Mouse (Mus musculus): ENCODE results near the gene Vav1. TPM values are rescaled to one million over a fixed set of nuclear protein-coding genes. Genes with fewer than 3 reads are reported as not detected.
A peak's percentile ranks its signal among the peaks of the same experiment; 100 is the strongest.
"Not testable (repeated sequence)": the region's sequence is repeated elsewhere in the genome, so short reads cannot be mapped to it uniquely, and the experiment has no call there.

The Vav1 gene
- polyA plus RNA-seq, 1 experiment: 0.79 TPM

DNA sequence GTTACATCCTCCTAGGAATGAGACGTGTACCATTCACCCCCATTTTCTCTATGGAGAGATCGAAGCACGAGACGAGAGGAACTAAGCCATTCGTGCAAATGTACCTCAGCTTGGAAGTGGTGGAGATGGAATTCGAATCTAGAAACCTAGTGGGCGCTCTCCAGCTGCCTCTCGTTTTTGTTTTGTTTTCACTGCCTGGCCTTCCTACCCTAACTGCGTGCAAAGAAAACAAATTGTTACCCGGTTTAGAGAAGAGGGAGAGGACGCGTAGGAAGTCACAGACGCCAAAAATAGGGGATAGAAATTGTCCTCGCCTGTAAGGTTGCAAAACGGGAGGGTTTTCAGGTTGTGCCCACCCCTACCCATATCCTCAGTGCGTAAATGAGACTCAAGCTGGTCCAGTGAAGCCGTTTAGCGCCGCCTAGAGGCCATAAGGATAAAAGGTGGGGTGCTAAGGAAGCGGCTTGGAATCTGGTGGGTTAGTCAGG, 2.2 kb upstream of the Vav1 start:
- Histone ChIP-seq H3K4me1 (ENCODE audit: control insufficient read depth, insufficient read depth, low read length) (no peaks in the 10 kb centered on the region; the same call in 1 of the 2 replicates), H3K27ac (ENCODE audit: insufficient read depth, low read length) (0 out of 2 replicates have a peak overlapping the region, but pooled peaks have one; percentile 18), H3K4me3 (ENCODE audit: insufficient read depth, low read length) (peak overlapping the region; percentile 70)
- TF ChIP-seq POLR2A (IDR thresholded peaks at IDR 0.05; ENCODE audit: low read depth, low read length): no peak
- peak; percentile 73; the same call in 1 of the 2 replicates for TF ChIP-seq CTCF (IDR thresholded peaks at IDR 0.05; ENCODE audit: borderline replicate concordance, insufficient read depth, low read length)

DNA sequence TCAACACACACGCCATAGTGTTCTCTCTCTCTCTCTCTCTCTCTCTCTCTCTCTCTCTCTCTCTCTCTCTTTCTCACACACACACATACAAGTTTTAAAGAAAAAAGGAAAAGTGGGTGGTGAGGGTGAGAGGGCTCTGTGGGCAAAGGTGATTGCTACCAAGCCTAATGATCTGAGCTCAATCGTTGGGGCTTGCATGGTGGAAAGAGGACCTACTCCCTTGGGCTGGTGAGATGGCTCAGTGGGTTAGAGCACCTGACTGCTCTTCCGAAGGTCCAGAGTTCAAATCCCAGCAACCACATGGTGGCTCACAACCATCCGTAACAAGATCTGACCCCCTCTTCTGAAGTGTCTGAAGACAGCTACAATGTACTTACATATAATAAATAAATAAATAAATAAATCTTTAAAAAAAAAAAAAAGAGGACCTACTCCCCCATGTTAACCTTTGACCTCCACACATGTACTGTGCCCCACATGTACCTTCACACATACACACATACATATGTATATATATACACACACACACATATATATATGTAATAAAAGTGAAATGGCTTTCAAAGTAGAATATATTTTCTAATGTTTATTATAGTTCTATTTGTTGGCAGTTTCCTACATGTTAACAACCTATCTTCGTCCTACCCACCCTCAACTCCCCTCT, 1.2 kb upstream of the Vav1 start:
- H3K27ac ChIP-seq (ENCODE audit: insufficient read depth, low read length); H3K4me1 ChIP-seq (ENCODE audit: control insufficient read depth, insufficient read depth, low read length); H3K4me3 ChIP-seq (ENCODE audit: insufficient read depth, low read length): not testable (repeated sequence)

DNA sequence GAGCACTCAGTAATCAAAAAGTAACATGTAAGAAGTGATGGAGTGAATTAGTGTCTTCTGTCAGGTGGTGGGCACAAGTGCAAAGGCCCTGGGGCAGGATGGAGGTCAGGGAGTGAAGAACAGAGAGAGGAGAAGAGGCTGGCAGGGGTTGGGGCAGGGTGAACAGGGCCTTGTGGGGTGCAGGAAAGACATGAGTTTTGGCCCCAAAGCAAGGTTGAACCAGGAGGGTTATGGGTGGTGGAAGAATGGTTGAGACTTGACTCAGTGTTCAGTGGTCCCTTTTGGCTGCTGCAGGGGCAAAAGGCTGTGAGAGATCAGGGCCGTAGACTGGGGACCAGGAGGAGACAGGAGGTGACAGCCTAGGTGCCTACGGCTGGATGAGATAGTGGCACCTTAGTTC, 363 bp upstream of the Vav1 start:
- Histone ChIP-seq H3K4me1 (ENCODE audit: control insufficient read depth, insufficient read depth, low read length) (no peaks in the 10 kb centered on the region; the same call in 1 of the 2 replicates), H3K27ac (ENCODE audit: insufficient read depth, low read length) (no peak overlapping the region), H3K4me3 (ENCODE audit: insufficient read depth, low read length) (no peak overlapping the region)
- no peak for TF ChIP-seq POLR2A (IDR thresholded peaks at IDR 0.05; ENCODE audit: low read depth, low read length)

DNA sequence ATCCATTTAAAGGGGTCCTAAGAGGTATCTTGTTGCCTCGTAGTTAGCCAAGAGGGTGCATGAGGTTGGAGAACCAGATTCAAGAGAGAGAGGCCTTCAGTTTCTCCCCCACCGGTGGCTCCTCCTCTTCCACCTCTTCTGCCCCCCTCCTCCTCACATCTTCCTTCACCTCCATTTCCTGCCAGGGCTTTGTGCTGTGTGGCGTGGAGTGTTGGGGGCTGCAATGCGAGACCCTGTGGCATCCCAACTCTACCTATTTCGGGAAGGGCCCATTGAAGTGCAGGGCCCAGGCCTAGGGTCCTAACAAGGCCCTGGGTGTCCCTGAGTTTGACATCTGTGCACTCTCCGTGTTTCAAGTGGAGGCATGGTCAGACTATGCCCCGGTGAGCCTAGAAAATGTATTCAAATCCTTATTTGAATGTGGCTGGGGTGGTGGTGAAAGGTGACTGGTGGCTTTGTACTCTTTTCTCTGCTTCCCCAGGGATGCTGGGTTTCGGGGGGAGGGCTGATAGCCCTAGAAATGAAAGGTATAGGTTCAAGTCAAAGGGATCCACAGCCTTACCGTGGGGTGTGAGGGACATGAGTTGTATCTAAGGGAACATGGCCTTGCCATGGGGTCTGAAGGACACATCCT, 808 bp downstream of the Vav1 start:
- no peak for TF ChIP-seq CTCF (IDR thresholded peaks at IDR 0.05; ENCODE audit: borderline replicate concordance, insufficient read depth, low read length)
- TF ChIP-seq POLR2A (IDR thresholded peaks at IDR 0.05; ENCODE audit: low read depth, low read length): no peak

DNA sequence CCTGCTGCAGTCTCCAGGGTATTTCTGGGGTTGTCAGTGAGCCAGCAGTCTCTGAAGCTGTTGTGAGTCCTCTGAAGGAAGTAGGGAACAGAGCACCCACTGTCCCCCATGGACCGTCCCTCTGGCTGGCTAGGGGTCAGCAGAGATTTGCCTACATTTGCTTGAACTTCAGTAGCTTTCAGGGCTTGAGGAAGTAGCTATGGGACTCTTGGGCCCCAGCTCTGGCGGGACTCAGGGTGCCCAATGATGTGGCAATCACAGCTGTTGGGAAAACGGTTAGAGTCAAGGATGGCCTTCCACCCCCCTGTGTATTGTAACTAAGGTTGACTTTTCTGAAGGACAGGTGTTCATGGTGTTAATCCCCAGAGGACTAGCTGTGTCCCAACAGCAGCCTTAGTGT, 1.5 kb downstream of the Vav1 start:
- TF ChIP-seq CTCF (IDR thresholded peaks at IDR 0.05; ENCODE audit: borderline replicate concordance, insufficient read depth, low read length): no peak
- no peak for TF ChIP-seq POLR2A (IDR thresholded peaks at IDR 0.05; ENCODE audit: low read depth, low read length)
- Histone ChIP-seq H3K4me3 (ENCODE audit: insufficient read depth, low read length) (no peak overlapping the region), H3K27ac (ENCODE audit: insufficient read depth, low read length) (no peak overlapping the region), H3K4me1 (ENCODE audit: control insufficient read depth, insufficient read depth, low read length) (no peaks in the 10 kb centered on the region)

More for the DNA sequence above, 808 bp downstream of the Vav1 start:
- no peaks in the 10 kb centered on the region for H3K4me1 ChIP-seq (ENCODE audit: control insufficient read depth, insufficient read depth, low read length)
- no peak overlapping the region for H3K27ac ChIP-seq (ENCODE audit: insufficient read depth, low read length)
- H3K4me3 ChIP-seq (ENCODE audit: insufficient read depth, low read length): no peak overlapping the region

DNA sequence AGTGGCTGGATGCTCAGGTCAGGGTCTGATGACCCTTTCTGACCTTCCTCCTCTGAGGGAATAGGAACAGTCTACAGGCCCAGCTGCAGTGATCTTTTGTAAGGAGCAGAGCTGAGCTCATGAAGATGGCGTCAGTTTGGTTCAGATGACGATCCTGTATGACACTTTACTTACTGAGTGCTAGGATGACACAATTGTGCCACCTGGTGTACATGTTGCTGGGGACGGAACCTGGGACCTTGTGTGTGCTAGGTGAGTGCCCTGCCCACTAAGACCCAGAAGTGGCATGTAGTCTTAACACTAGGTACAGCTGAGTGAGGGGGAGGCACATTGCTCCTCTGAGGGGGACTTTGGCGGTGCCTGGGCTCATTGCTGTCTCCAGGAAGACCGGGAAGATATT, 5.0 kb downstream of the Vav1 start:
- H3K4me1 ChIP-seq (ENCODE audit: control insufficient read depth, insufficient read depth, low read length): no peaks in the 10 kb centered on the region
- no peak overlapping the region for H3K27ac ChIP-seq (ENCODE audit: insufficient read depth, low read length)
- H3K4me3 ChIP-seq (ENCODE audit: insufficient read depth, low read length): no peak overlapping the region
- no peak for TF ChIP-seq CTCF (IDR thresholded peaks at IDR 0.05; ENCODE audit: borderline replicate concordance, insufficient read depth, low read length)
- TF ChIP-seq POLR2A (IDR thresholded peaks at IDR 0.05; ENCODE audit: low read depth, low read length): no peak

DNA sequence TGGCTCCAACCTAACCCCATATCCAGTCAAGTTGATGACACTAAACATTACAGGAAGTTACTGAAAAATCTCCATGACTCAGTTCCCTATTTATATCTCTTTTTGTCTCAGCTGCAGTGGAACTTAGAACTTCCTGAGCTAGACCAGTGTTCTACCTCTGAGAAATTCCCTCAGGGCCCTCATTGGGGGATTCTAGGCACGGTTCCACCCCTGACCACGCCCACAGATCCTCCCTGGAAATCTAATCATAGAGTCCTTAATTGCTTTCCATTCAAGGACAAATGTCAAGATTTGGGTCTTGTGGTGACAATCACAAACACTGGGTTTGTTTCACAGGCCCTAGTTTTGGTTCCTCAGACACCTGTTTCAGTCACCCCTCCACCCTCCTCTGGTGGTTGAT, 6.2 kb downstream of the Vav1 start:
- Histone ChIP-seq H3K4me1 (ENCODE audit: control insufficient read depth, insufficient read depth, low read length) (no peaks in the 10 kb centered on the region), H3K4me3 (ENCODE audit: insufficient read depth, low read length) (no peak overlapping the region), H3K27ac (ENCODE audit: insufficient read depth, low read length) (no peak overlapping the region)
- TF ChIP-seq POLR2A (IDR thresholded peaks at IDR 0.05; ENCODE audit: low read depth, low read length) (no peak), CTCF (IDR thresholded peaks at IDR 0.05; ENCODE audit: borderline replicate concordance, insufficient read depth, low read length) (no peak)

DNA sequence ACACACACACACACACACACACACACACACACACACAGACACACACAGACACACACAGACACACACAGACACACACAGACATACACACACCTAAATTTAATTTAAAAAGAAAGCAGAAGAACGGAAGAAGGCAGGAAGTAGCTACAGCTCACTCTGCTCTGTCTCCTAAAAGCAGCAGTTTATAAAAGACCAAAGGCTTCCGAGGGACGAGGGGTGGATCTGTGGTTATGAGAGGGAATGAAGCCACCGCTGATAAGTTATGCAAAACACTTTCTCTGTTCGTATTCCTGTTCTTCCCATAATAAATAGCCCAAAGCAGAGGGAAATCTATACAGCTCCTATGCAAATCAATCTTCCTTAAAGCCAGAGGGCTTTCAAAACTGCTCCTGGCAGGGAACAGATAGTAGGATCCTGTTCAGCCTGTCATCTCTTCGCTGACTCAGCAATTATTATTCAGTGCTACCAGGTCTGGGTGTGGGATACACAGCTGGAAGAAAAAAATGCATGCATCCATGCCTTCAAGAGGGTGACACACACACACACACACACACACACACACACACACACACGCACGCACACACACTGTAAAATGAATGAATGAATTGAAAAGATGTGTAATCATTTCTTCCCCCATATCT, 7.9 kb downstream of the Vav1 start:
- H3K27ac ChIP-seq (ENCODE audit: insufficient read depth, low read length): no peak overlapping the region
- H3K4me3 ChIP-seq (ENCODE audit: insufficient read depth, low read length): no peak overlapping the region
- no peaks in the 10 kb centered on the region for H3K4me1 ChIP-seq (ENCODE audit: control insufficient read depth, insufficient read depth, low read length)
- no peak for TF ChIP-seq POLR2A (IDR thresholded peaks at IDR 0.05; ENCODE audit: low read depth, low read length)
- TF ChIP-seq CTCF (IDR thresholded peaks at IDR 0.05; ENCODE audit: borderline replicate concordance, insufficient read depth, low read length): no peak

DNA sequence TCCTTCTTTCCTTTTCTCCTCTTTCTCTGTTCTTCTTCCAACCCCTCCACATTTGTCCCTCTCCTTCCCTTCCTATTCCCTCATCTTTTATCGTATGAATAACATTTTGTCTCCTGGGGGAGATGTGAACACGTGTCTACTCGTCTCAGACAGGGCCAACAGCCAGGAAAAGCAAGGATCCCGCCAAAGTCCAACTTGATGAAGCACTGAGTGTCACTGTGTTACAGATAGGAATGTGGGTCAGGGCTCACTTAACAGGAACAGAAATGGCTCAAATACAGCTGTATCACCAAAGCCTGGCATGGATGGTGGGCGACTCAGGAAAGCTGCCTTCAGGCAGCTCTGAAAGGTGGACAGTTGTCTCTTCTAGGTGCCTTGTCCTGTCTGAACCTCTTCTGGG, 10.4 kb downstream of the Vav1 start:
- Histone ChIP-seq H3K4me3 (ENCODE audit: insufficient read depth, low read length) (no peak overlapping the region), H3K27ac (ENCODE audit: insufficient read depth, low read length) (no peak overlapping the region), H3K4me1 (ENCODE audit: control insufficient read depth, insufficient read depth, low read length) (no peaks in the 10 kb centered on the region)
- TF ChIP-seq CTCF (IDR thresholded peaks at IDR 0.05; ENCODE audit: borderline replicate concordance, insufficient read depth, low read length): no peak
- TF ChIP-seq POLR2A (IDR thresholded peaks at IDR 0.05; ENCODE audit: low read depth, low read length): no peak

DNA sequence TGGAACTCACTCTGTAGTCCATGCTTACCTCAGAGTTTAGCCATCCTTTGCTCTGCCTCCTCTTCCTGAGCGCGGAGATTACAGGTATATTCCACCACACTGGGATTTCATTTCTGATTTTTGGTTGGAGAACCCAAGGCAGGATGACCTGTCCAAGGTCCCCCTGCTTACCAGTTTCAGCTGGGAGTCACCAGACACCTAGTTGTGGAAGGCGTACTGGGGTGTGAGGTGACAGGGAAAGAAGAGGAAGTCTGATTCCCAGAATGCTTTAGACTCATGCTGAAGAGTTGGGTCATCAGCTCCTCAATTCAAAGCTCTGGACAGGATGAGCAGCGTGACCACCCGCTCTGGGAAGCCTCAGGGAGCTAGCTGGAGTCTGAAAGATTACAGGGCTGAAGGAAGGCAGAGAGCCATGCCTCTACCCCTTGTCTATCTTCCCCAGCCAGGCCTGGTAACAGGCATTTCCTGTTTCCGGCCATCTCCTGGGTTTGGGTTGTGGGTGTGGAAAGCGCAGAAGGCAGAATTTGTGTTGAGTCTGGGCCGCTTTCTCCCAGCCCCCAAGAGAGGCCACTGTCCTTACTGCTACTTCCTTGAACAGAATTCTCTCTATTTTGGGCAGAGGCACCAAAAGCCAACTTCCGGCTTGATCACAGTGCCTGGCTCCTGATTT, 11.2 kb downstream of the Vav1 start:
- Histone ChIP-seq H3K4me3 (ENCODE audit: insufficient read depth, low read length) (no peak overlapping the region), H3K4me1 (ENCODE audit: control insufficient read depth, insufficient read depth, low read length) (no peaks in the 10 kb centered on the region), H3K27ac (ENCODE audit: insufficient read depth, low read length) (no peak overlapping the region)
- TF ChIP-seq POLR2A (IDR thresholded peaks at IDR 0.05; ENCODE audit: low read depth, low read length) (no peak), CTCF (IDR thresholded peaks at IDR 0.05; ENCODE audit: borderline replicate concordance, insufficient read depth, low read length) (no peak)

Measured in embryonic fibroblast, embryonic 13.5 days (primary cell).